Mouse (Mus musculus) heart, adult 2 months (tissue): ENCODE results near the gene Aldh3b2. TPM values are rescaled to one million over a fixed set of nuclear protein-coding genes. Genes with fewer than 3 reads are reported as not detected.
"Not testable (repeated sequence)": the region's sequence is repeated elsewhere in the genome, so short reads cannot be mapped to it uniquely, and the experiment has no call there.

ENCODE experiments used
- DNase-seq, 2 experiments: peaks; one replicate each; pipeline ENCODE4 v3.0.0; 2021
- H3K27ac ChIP-seq: fragments of 200-600 bp; 2 replicates; pipeline ENCODE4 v1.8.1; 2022
- H3K27me3 ChIP-seq: fragments of 200-500 bp; 2 replicates; pipeline ENCODE4 v1.6.1; 2012; ENCODE audit warnings: mild to moderate bottlenecking, low read length, inconsistent platforms, mixed read lengths; ENCODE audit not compliant: control insufficient read depth, insufficient read depth
- H3K36me3 ChIP-seq: fragments of 200-500 bp; 2 replicates; pipeline ENCODE4 v1.6.1; 2012; ENCODE audit warnings: low read length, inconsistent platforms; ENCODE audit not compliant: control insufficient read depth, insufficient read depth
- H3K4me1 ChIP-seq: fragments of 200-500 bp; 2 replicates; pipeline ENCODE4 v1.6.1; 2011; ENCODE audit warnings: low read length; ENCODE audit not compliant: control insufficient read depth, insufficient read depth
- H3K4me3 ChIP-seq: fragments of 200-600 bp; 2 replicates; pipeline ENCODE4 v1.8.1; 2022
- H3K79me2 ChIP-seq: fragments of 200-500 bp; replicated peaks from 2 replicates; pipeline ENCODE4 v1.6.1; 2012; ENCODE audit warnings: mild to moderate bottlenecking, inconsistent platforms, low read length, moderate library complexity, mixed read lengths; ENCODE audit not compliant: control insufficient read depth, insufficient read depth
- H3K9ac ChIP-seq: fragments of 200-500 bp; 2 replicates; pipeline ENCODE4 v1.6.1; 2012; ENCODE audit warnings: low read depth, mild to moderate bottlenecking, control low read depth, inconsistent platforms, low read length, mixed read lengths
- CTCF ChIP-seq: fragments of 200-600 bp; IDR thresholded peaks from 2 replicates; pipeline ENCODE4 v1.8.1; 2022; ENCODE audit warnings: antibody characterized with exemption, mild to moderate bottlenecking, moderate library complexity
- EP300 ChIP-seq: fragments of 200-500 bp; IDR thresholded peaks from 2 replicates; pipeline ENCODE4 v1.6.1; 2011; ENCODE audit warnings: low read depth, low read length, control low read depth; ENCODE audit not compliant: insufficient read depth
- POLR2A ChIP-seq: fragments of 200-500 bp; IDR thresholded peaks from 2 replicates; pipeline ENCODE4 v1.6.1; 2011; ENCODE audit warnings: mild to moderate bottlenecking, low read depth, low read length, control low read depth; ENCODE audit not compliant: insufficient read depth
- WGBS: fragments of 180-500 bp; shearing (Covaris S2); methylation state at CpG from one replicate; pipeline ENCODE4 v1.1.7; 2018; 5-methylcytosine and 5-hydroxymethylcytosine counted together
- intact Hi-C: fragments of 180-260 bp; cut with DNase I; formaldehyde crosslinking; loops from one replicate; pipeline ENCODE4 v1.15.1; 2025
- polyA plus RNA-seq: library from polyadenylated mRNA; depleted of rRNA; stranded (reverse); fragments of >200 nt; gene quantifications from 2 replicates; pipeline ENCODE4 v1.2.3, GENCODE M21; 2012
- total RNA-seq, 2 experiments: library from RNA; stranded (reverse); gene quantifications; 2 replicates each; pipeline ENCODE4 v1.2.3; 2021

Gene Aldh3b2
- total and polyA plus RNA-seq, 3 experiments: 0.18 to 1.6 (median 0.26) TPM

GRCm38 (mm10) chr19:3952099-3952498 lies 20.0 kb upstream of the Aldh3b2 start:
- no peak overlapping the region for H3K4me3 ChIP-seq
- no peaks in the 10 kb centered on the region for H3K36me3 ChIP-seq
- intact Hi-C loops: no loop called here
- no peak for TF ChIP-seq EP300
- TF ChIP-seq CTCF: no peak
- TF ChIP-seq POLR2A: no peak
- H3K9ac ChIP-seq: no peak overlapping the region
- H3K79me2 ChIP-seq: no peaks in the 10 kb centered on the region
- DNase-seq: no peak
- H3K27ac ChIP-seq: no peak overlapping the region
- 24% methylated on average over 1 of the region's 1 CpGs for WGBS
- H3K27me3 ChIP-seq: no peaks in the 10 kb centered on the region
- no peaks in the 10 kb centered on the region for H3K4me1 ChIP-seq

- no peak for DNase-seq
- no peak overlapping the region for H3K9ac ChIP-seq
- H3K27ac ChIP-seq: no peak overlapping the region
- no peak for TF ChIP-seq CTCF
- no peak for TF ChIP-seq EP300
- no peak for TF ChIP-seq POLR2A
- intact Hi-C loops: no loop called here
- H3K4me1 ChIP-seq: no peaks in the 10 kb centered on the region
- H3K27me3 ChIP-seq: no peaks in the 10 kb centered on the region
- 77% methylated on average over 3 of the region's 3 CpGs for WGBS
- no peaks in the 10 kb centered on the region for H3K79me2 ChIP-seq
- H3K36me3 ChIP-seq: no peaks in the 10 kb centered on the region
- H3K4me3 ChIP-seq: no peak overlapping the region
Measured at GRCm38 (mm10) chr19:3955033-3955432, 17.1 kb upstream of the Aldh3b2 start.

GRCm38 (mm10) chr19:3955804-3956203 lies 16.3 kb upstream of the Aldh3b2 start:
- TF ChIP-seq CTCF (no peak), POLR2A (no peak), EP300 (no peak)
- intact Hi-C loops: no loop called here
- no peaks in the 10 kb centered on the region for H3K27me3 ChIP-seq
- H3K4me3 ChIP-seq: no peak overlapping the region
- 45% methylated on average over 4 of the region's 4 CpGs for WGBS
- no peak overlapping the region for H3K9ac ChIP-seq
- no peak for DNase-seq
- H3K79me2 ChIP-seq: no peaks in the 10 kb centered on the region
- no peaks in the 10 kb centered on the region for H3K4me1 ChIP-seq
- H3K36me3 ChIP-seq: no peaks in the 10 kb centered on the region
- no peak overlapping the region for H3K27ac ChIP-seq

- H3K27me3 ChIP-seq, H3K36me3 ChIP-seq, H3K4me3 ChIP-seq, H3K9ac ChIP-seq, H3K79me2 ChIP-seq, H3K4me1 ChIP-seq, DNase-seq, intact Hi-C loops, H3K27ac ChIP-seq: not testable (repeated sequence)
- WGBS: 76% methylated on average over 5 of the region's 5 CpGs
Measured at GRCm38 (mm10) chr19:3957296-3958036, 14.7 kb upstream of the Aldh3b2 start.

GRCm38 (mm10) chr19:3958470-3958869 lies 13.7 kb upstream of the Aldh3b2 start, which contains the start of gene Aldh3b3:
Gene Aldh3b3, plus strand, starts transcription at chr19:3958645.
- no peak within 1 kb of the TSS for H3K4me3 ChIP-seq
- TF ChIP-seq POLR2A: no peak
- TF ChIP-seq CTCF: no peak
- 0 out of 2 replicates have a peak, but pooled peaks have one; percentile 16 for TF ChIP-seq EP300
- no peaks in the 10 kb centered on the region for H3K27me3 ChIP-seq
- 40% methylated on average over 4 of the region's 4 CpGs for WGBS
- no peaks in the 10 kb centered on the region for H3K79me2 ChIP-seq
- H3K27ac ChIP-seq: no peak within 1 kb of the TSS
- intact Hi-C loops: no loop called here
- H3K9ac ChIP-seq: no peak within 1 kb of the TSS
- peak in 1 of 2 experiments; percentile 21 for DNase-seq
- no peaks in the 10 kb centered on the region for H3K4me1 ChIP-seq
- H3K36me3 ChIP-seq: no peaks in the 10 kb centered on the region

GRCm38 (mm10) chr19:3959030-3959429 lies 13.1 kb upstream of the Aldh3b2 start:
- Histone ChIP-seq H3K9ac (no peak overlapping the region), H3K79me2 (no peaks in the 10 kb centered on the region), H3K4me3 (no peak overlapping the region), H3K36me3 (no peaks in the 10 kb centered on the region), H3K27ac (no peak overlapping the region), H3K4me1 (no peaks in the 10 kb centered on the region), H3K27me3 (no peaks in the 10 kb centered on the region)
- no peak for TF ChIP-seq POLR2A
- TF ChIP-seq CTCF: no peak
- TF ChIP-seq EP300: no peak
- intact Hi-C loops: no loop called here
- DNase-seq: no peak
